Mouse (Mus musculus): ENCODE measurements around the gene Cmtm1.
"Not testable (repeated sequence)": the region's sequence is repeated elsewhere in the genome, so short reads cannot be mapped to it uniquely, and the experiment has no call there.

DNA sequence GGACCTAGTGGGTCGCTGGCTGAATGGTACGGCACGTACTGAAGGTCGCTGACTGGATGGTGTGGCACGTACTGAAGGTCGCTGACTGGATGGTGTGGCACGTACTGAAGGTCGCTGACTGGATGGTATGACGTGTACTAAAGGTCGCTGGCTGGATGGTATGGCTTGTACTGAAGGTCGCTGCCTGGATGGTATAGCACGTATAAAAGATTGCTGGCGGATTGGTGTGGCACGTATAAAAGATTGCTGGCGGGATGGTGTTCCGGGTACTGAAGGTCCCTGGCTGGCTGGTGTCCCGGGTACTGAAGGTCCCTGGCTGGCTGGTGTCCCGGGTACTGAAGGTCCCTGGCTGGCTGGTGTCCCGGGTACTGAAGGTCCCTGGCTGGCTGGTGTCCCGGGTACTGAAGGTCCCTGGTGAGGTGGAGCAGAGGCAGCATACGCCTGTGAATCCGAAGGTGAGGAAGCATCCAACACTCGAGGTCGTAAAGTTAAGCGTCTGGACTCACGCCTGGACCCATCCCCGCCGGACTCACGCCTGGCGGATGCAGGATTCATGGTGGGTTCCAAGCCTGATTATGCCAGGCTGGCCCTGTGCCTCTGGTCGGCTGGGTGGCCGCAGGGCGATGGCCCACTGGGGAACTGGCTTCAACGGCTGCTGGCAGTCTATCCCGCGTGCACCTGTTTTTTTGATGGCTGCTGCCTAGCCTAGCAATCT lies at the start of gene Cmtm1, which contains the start of gene Gm45711:
- not testable (repeated sequence) for TF ChIP-seq CTCF (IDR thresholded peaks at IDR 0.05; ENCODE audit: control insufficient read depth, insufficient read depth, insufficient read length); MAX (IDR thresholded peaks at IDR 0.05); MYOD1 (IDR thresholded peaks at IDR 0.05; ENCODE audit: control insufficient read depth, insufficient read length, low read depth); CEBPB (IDR thresholded peaks at IDR 0.05; ENCODE audit: low read depth)

Data from C2C12 (cell line).